Mouse (Mus musculus) embryonic facial prominence, embryonic 14.5 days (tissue): ENCODE measurements around the gene Tnfrsf23. TPM values are rescaled to one million over a fixed set of nuclear protein-coding genes. Genes with fewer than 3 reads are reported as not detected.

ENCODE experiments used
- polyA plus RNA-seq: library from polyadenylated mRNA; unstranded; fragments of >200 nt; fragmentation: Nextera tagmentation; extraction: Ambion mirVana; gene quantifications from 2 replicates; pipeline ENCODE4 v1.2.1, GENCODE M21; 2014

Tnfrsf23 gene
- polyA plus RNA-seq, 1 experiment from 2014 or later: 7.0 TPM

Other genes starting within 250 kb of the Tnfrsf23 start
- 2,410 and 2,543 TPM in 2 replicates for gene Cdkn1c, start 224.8 kb downstream of the Tnfrsf23 start, polyA plus RNA-seq
- 2.5 and 2.8 TPM in 2 replicates for gene Slc22a18, start 212.1 kb downstream of the Tnfrsf23 start, polyA plus RNA-seq
- 6.3 and 8.0 TPM in 2 replicates for gene Phlda2, start 182.7 kb downstream of the Tnfrsf23 start, polyA plus RNA-seq
- gene Nap1l4, start 136.8 kb downstream of the Tnfrsf23 start, polyA plus RNA-seq: 107 and 113 TPM in 2 replicates
- 49.2 and 52.2 TPM in 2 replicates for gene Cars, start 85.8 kb downstream of the Tnfrsf23 start, polyA plus RNA-seq
- gene Tnfrsf26, start 57.1 kb downstream of the Tnfrsf23 start, polyA plus RNA-seq: 0.53 and 0.63 TPM in 2 replicates
- 9.1 and 11.0 TPM in 2 replicates for gene Tnfrsf22, start 36.2 kb downstream of the Tnfrsf23 start, polyA plus RNA-seq
- 47.5 and 47.7 TPM in 2 replicates for gene Osbpl5, start 71.1 kb upstream of the Tnfrsf23 start, polyA plus RNA-seq
- gene Mrgprg, start 81.1 kb upstream of the Tnfrsf23 start, polyA plus RNA-seq: not detected in 2 replicates
- gene Mrgpre, start 98.6 kb upstream of the Tnfrsf23 start, polyA plus RNA-seq: 2.1 and 2.4 TPM in 2 replicates
- gene Nadsyn1, start 137.0 kb upstream of the Tnfrsf23 start, polyA plus RNA-seq: 4.6 and 6.8 TPM in 2 replicates
- gene Dhcr7, start 137.3 kb upstream of the Tnfrsf23 start, polyA plus RNA-seq: 43.5 and 45.1 TPM in 2 replicates
- gene Gm498, start 181.0 kb upstream of the Tnfrsf23 start, polyA plus RNA-seq: not detected in 2 replicates